Mouse (Mus musculus) mouse trophoblast stem cell (cell line): Measurements from ENCODE around the gene Rmnd5b.
"Not testable (repeated sequence)": the region's sequence is repeated elsewhere in the genome, so short reads cannot be mapped to it uniquely, and the experiment has no call there.

Experiments used
- in situ Hi-C, 2 experiments: fragments of 300-500 bp; cut with MseI, MboI; formaldehyde crosslinking; loops; 2 replicates in 1 of 2; 3 replicates in 1 of 2; pipeline ENCODE4 v1.15.1; 2025

Rmnd5b gene

DNA sequence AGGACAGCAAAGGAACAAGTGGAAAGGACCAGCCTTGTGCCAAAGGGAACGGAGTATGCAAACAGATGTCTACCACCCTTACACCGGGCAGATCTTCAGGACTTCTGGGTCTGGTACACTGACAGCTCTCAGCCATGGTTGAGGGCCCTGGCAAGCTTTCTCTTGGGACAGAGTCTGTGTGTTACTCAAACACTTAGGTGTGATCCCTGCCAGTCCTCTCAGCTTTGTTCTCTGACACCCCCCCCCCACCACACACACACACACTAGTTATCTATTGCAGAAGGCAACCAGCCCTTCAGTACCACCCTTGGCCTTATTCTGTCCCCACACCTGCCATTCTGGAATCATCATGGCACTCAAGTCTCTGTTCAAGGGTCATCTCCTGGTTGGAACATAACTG, 13.9 kb downstream of the Rmnd5b start:
- in situ Hi-C loops, result no loop called here

GRCm38 (mm10) chr11:51620084-51620483, 15.6 kb downstream of the Rmnd5b start:
- in situ Hi-C loops, result no loop called here

DNA sequence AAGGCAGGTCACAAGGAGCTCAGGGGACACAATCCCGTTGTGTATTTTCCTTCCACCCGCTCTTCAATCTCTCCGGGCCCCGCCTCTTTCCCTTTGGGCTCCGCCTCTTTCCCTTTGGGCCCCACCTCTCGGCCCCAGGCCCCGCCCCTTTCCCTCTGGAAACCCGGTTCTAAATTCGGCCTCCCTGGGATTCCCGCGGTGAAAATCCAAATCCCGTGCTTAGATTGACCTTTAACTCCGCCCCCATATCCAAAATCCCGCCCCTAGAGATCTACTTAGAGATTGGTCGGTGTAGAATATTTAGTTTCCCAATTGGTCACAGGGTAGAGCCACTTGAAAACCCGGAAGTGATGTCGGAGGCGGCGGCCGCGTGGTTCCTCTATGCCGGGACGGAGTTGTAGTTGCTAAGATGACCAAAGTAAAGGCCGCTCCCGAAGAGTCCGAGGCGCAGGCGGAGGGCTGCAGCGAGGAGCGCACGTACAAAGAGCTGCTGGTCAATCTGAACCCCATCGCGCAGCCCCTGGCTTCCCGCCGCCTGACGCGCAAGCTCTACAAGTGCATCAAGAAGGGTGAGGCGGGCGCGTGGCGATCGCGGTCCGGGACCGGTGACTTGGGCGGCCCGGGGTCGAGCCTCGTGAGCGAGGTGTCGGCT, 16.2 kb downstream of the Rmnd5b start, which contains the start of gene Nhp2:
Gene Nhp2 (plus strand): TSS at position 327 of the 652 bp plus-strand sequence.
- in situ Hi-C loops, result loop anchor here (5.0 kb wide), 1 partner anchor 63 kb away; no protein-coding TSS in a partner anchor

- in situ Hi-C loops, result loop anchor here (5.0 kb wide), 1 partner anchor 63 kb away; no protein-coding TSS in a partner anchor
These were observed 16.7 kb downstream of the Rmnd5b start for GRCm38 (mm10) chr11:51618894-51619408.

DNA sequence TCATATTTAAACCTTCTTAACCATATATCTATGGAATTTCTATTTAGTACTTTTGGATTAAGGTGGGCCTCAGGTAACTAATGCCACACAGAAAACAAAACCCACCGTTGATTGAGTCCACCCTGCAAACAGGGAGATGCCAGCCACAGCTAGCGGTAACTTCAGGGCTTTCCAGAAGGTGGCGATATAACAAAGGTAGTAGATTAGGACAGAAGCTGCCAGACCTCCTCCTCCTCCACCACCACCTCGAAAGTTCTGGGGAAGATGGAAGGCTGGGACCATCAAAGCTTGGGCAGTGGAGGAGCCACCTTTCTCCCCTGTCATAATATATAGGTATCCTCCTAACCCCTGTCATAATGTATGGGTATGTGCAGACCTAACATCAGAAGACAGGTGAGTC, 18.0 kb downstream of the Rmnd5b start:
- in situ Hi-C loops, result loop anchor here (5.0 kb wide), 1 partner anchor 65 kb away; no protein-coding TSS in a partner anchor

DNA sequence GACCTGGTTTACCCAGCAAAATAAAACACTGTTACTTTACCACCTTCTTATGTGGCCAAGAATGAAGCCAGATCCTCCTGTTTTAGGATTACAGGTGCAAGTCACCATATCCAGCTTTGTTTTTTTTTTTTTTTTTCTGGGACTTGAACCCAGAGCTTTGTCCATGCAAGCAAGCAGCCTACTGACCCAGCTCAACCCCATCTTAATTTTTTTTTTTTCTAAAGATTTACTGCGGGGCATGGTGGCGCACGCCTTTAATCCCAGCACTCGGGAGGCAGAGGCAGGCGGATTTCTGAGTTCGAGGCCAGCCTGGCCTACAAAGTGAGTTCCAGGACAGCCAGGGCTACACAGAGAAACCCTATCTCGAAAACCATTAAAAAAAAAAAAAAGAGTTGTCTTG, 19.6 kb downstream of the Rmnd5b start:
- in situ Hi-C loops, result loop anchor here (5.0 kb wide), 1 partner anchor 66 kb away; no protein-coding TSS in a partner anchor

- in situ Hi-C loops, result loop anchor here (5.0 kb wide), 1 partner anchor 67 kb away; no protein-coding TSS in a partner anchor
These were observed 20.1 kb downstream of the Rmnd5b start for GRCm38 (mm10) chr11:51615601-51616000.

- in situ Hi-C loops, result loop anchor here (5.0 kb wide), 1 partner anchor 67 kb away; no protein-coding TSS in a partner anchor
These were observed 20.6 kb downstream of the Rmnd5b start for GRCm38 (mm10) chr11:51615129-51615528.

- in situ Hi-C loops, result no loop called here
These were observed 21.4 kb downstream of the Rmnd5b start for GRCm38 (mm10) chr11:51614256-51614655.

DNA sequence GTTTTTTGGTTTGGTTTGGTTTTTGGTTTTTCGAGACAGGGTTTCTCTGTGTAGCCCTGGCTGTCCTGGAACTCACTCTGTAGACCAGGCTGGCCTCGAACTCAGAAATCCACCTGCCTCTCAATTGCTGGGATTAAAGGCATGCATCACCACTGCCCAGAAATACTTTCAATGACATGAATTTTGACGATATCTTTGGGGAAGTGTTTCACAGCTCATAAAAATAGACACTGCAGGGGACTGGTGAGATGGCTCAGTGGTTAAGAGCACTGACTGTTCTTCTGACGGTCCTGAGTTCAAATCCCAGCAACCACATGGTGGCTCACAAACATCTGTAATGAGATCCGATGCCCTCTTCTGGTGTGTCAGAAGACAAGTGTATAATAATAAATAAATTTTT, 25.8 kb downstream of the Rmnd5b start:
- in situ Hi-C loops, result not testable (repeated sequence)

GRCm38 (mm10) chr11:51609266-51609909, 26.3 kb downstream of the Rmnd5b start:
- in situ Hi-C loops, result no loop called here

DNA sequence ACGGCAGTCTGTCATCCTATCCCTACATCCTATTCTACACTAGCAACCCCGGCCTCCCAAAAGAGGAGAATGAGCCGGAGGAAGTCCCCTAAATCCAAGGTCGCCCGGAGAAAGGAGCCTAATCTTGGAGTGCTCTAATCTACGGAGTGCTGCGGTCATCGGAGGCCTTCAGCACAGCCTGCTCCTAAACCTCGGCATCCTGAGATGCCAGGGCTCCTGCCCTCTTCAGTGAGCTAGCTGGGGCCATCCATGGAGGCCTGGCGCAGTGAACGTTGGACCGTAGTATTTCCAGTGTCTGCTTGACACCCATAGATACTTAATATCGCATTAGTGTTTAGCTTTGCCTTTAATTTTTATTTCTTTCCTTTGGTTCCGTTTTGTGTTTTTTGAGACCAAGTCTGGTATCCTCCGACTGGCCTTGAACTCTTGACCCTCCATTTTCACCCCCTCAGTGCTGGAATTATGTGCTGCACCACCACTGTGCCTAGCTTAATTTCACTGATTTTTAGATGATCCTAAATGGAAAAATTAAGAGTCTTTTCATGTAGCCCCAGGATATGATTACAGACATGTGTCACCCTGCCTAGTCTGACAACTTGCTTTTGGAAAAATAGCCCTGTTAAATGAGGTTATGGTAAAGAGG, 28.5 kb downstream of the Rmnd5b start:
- in situ Hi-C loops, result no loop called here

DNA sequence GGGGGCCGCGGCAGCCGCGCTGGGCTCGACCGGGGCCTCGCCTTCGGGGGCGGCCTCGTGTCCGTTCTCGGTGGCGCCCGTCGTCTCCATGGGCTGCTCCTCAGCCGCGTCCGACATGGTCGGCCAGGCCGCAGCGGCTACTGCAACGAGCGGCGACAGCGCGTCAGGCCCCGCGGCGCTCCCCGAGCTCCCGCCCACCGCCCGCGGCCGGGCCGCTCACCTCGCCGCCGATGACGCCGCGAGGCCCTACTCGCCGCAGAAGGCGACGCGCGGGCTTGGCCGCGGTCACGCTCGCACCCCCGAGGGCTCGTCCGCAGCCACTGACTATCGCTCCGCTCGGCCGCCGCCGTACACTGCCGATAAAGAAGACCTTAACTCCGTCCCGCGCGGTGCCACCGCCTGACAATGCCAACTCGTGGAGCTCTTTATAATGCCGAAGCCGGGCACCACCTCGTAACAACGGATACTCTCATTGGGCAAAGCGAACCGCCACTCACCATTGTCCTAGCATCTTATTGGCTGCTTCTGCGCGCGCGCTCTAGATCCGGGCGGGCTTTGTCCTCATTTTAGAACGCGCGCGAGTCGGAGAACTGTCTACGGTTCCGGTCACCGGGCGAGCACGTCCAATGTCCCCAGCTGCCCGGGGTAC, 29.1 kb downstream of the Rmnd5b start, which contains the start of gene Hnrnpab:
Gene Hnrnpab (minus strand): TSS at position 401 of the 649 bp plus-strand sequence.
- in situ Hi-C loops, result no loop called here

DNA sequence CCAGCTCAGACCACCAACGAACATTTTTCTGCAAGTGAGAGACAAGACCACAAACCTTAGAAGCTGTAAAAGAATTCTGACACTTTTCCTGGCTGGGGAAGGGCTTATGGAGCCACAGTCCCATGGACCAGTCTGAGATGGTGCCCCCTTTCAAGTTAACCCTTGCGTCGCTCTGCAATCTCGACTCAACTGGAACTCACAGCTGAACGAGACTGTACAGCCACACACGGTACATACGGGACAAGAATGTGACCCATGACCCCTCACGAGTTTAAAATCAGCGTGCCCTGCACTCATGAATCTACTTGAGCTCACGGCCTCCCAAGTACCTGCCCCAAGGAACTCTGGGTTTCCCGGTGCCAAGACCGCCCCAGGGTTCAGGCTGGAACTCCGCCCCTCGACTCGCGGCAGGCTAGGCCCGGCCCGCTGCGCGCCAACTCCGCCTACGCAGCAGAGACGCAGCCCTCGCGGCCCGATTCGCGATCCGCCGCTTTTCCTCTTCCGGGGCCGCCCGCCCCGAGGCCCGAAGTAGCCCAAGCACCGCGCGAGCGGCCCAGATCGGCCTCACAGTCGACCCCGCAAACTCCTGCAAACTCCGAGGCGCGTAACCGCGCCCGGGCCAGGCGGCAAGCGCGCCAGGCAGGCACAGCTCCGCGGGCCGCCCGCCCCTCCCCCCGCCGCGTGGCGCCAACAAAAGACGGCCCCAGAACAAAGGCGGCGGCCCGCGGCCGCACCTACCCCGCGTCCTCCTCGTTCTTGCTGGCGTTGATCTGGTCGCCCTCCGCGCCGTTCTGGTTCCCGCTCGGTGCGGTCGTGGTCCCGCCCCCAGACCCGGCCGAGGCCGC, 29.9 kb downstream of the Rmnd5b start:
- in situ Hi-C loops, result no loop called here

- in situ Hi-C loops, result no loop called here
These were observed 33.4 kb downstream of the Rmnd5b start for GRCm38 (mm10) chr11:51602253-51602652.

DNA sequence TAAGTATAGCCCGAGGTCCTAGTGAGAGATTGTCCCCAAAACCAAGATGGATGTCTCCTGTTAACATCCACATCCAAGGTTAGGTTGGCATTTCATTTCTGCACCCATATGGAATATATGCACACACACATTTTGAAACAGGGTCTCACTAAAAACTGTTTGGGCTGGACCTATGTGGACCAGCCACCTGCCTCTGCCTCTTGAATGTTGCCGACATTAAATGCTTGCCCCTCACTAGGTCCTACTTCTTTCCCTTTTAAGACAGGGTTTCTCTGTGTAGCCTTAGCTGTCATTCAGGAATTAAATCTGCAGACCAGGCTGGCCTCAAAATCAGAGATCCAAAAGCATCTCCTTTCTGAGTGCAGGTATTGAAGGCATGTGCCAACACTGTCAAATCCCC, 38.1 kb downstream of the Rmnd5b start:
- in situ Hi-C loops, result no loop called here

DNA sequence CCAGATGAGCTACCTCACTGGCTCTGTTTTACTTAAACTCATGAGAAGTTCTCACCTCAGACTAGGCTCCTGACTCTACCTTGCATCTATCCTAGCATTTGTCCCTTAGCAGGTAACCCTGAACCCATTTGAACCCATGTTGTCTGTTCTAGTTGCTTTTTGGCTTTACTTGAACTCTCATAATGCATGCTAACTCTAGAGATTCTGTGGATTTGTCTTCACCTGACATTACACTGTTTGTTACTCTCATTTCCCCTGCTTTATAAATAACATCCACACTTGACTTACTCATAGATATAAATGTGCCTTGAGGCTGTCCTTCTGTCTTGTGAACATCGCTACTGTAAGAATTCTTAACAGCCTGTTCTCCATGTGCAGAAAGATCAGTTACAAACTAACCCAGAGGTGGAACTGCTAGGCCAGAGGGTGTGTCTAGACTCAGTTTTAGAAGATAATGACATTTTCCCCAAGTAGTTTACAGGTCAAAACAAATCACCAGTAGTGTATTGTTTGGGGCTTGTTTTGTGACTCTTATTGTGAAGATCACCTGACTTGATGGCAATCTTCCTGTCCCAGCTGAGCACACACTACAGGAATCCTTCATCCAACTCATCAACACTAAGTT, 40.1 kb downstream of the Rmnd5b start:
- in situ Hi-C loops, result no loop called here

DNA sequence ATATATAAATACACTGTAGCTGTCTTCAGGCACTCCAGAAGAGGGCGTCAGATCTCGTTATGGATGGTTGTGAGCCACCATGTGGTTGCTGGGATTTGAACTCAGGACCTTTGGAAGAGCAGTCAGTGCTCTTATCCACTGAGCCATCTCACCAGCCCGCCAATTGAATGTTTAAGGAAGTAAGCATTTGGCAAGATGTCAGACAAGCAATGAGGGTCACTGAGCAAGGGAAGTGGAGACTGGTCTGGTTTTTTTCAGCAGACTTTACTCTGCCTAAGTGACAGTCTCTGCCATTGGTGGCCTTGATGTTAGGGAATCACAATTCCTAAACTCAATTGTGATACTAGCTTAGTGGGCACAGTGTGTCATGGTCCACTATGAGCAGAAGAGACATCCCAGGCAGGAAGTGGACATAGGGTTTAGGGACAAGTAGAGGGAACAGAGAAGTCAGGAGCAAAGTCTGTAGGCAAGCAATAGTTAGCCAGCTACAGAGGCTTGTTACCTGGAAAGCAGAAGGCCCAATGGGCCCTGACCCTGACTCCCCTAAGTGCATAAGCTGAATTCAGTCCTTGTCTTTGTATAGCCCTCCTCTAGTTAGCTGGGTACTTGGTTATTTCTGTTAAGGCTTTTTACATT, 40.9 kb downstream of the Rmnd5b start:
- in situ Hi-C loops, result no loop called here

DNA sequence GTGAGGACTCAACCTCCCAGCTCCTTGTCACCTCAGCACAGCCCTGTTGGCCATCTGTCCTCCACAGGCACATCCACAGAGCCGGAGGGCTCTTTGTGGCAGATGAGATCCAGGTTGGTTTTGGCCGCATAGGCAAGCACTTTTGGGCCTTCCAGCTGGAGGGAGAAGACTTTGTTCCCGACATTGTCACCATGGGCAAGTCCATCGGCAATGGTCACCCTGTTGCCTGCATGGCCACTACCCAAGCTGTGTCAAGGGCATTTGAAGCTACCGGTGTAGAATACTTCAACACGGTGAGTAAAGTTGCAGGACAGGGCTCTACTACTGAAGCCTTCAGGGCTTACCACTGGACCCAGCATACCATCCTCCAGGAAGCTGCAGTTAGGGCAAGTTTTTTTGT, 41.8 kb downstream of the Rmnd5b start:
- in situ Hi-C loops, result no loop called here

DNA sequence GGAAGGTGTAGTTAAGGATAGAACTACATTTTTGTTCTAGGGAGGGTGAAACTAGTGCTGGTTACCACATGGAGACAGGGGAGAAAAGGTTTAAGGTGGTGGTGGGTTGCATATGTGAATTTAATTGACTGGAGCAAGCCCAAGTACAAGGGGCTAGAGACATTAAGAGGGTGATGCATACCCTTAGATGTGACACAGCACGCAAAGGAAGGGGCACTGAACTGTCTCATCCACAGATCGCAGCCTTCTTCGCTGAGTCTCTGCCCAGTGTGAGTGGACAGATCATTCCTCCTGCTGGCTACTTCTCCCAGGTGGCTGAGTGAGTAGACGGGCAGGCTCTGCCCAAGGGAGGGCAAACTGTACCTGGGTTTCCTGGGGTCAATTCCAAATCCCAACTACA, 42.3 kb downstream of the Rmnd5b start:
- in situ Hi-C loops, result no loop called here
